Mouse (Mus musculus): ENCODE measurements around the gene Gorasp1. TPM values are rescaled to one million over a fixed set of nuclear protein-coding genes. Genes with fewer than 3 reads are reported as not detected.

The Gorasp1 gene
- total RNA-seq (2021) = 10 to 100 TPM; 37.1 to 38.2 TPM
- long read RNA-seq, experiment 1, transcript Gorasp1-201 (9 exons, 3,906 nt) = major isoform, 57 of 71 reads
- long read RNA-seq, experiment 1, partial matches to known transcripts = 8 of 71 reads
- long read RNA-seq, experiment 1, other reads (novel, unspliced or antisense) = 6 of 71 reads
- long read RNA-seq, experiment 2, transcript Gorasp1-201 (9 exons, 3,906 nt) = major isoform, 33 of 40 reads
- long read RNA-seq, experiment 2, partial matches to known transcripts = 1 of 40 reads
- long read RNA-seq, experiment 2, other reads (novel, unspliced or antisense) = 6 of 40 reads

DNA sequence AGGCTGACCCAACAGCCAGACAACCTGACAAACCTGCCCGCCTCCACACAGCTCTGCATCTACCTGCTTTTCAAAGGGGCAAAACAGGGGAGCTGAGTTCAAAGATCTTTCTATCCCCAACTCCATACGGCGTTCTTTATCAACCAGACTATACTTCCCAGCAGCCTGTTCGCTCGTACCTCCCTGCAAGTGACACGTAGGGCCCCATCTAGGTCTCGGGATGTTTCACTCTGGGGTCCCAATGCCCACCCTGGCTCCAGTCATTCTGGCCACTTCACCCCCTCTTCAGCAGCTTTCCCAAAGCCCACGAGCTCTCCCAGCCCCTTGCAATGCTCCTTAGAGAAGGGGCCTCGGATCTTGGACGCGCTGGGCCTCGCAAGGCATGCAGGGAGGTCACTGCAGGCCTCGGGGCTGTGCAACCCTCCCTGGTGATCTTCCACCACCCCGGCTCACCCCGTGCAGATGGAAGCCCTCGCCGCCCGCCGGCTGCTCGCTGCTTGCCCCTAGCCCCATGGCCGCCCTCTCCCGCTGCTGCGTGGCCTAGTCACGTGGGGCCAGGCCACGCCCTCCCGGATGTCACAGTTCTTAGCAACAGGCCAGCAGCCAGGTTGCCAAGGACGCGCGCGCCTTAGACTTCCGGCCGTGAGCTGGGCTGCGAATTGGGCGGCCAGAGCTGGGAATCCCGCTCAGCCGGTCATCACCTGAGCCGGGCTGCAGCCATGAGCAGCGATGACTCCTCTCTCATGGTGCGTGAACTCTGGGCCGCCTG, at the start of gene Gorasp1, which contains the start of gene Ttc21a:
Gorasp1 (minus strand) TSS at position 561 of the 769 bp plus-strand sequence.
Ttc21a (plus strand) TSS at position 602 of the 769 bp plus-strand sequence.
- DNase-seq (ENCODE audit: low spot score in 2 of 2) = peak; percentile 93 to 94

DNA sequence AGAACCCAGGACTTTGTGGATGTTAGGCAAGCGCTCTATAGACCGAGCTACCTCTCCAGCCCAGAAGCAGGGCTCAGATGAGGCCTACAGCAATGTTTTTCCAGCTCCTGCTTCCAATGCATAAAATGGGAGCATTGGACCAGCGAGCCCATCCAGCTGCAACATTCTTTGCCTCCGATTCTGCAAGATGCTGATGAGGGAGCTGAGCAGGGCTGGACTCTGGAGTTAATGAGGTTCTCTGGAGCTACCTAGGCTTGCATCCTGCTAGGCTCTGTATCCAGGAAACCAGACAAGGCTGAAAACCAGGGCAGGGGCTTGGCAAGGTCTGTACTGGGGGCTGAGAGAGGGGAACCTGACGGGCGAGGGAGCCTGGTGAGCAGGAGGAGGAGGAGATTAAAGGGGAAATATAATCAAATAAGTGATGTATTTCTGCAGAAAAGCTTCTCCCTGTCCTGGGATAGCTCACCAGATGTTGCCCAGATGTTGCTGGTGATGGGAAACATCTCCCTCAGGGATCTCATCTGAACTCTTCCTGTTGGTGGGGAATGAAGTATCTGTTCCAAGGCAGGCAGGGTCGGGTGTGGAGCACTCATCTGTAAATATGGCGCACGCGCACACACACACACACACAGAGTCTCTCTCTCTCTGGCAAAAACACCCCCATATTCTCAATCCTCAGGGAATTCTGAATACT, 48.7 kb upstream of the Gorasp1 start:
- no peak for DNase-seq (ENCODE audit: low spot score in 2 of 2)

DNA sequence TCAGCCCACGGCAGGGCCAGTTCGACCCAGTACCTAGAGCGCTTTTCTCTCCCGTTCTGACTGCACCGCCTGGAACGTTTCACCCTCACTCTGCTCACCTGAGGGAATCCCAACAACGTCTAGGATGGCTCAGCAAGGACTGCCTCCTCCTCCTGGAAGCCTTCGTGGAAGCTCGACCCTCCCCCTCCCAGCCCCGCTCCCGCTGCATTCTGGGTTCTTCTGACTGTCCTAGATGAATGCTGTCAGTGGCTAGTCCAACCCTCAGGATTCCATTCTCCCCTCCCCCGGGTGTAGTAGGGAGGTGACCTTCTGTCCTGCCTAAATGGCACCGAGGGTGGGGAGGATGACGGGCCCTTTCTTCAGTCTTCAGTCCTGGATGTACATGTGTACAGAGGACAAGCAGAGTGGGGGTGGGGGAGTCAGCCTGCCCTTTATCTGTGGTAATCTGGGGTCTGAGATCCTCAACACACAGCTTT, 47.2 kb upstream of the Gorasp1 start, which contains the start of gene Csrnp1:
Csrnp1 (minus strand) TSS at position 123 of the 476 bp plus-strand sequence.
- no peak for DNase-seq (ENCODE audit: low spot score in 2 of 2)

DNA sequence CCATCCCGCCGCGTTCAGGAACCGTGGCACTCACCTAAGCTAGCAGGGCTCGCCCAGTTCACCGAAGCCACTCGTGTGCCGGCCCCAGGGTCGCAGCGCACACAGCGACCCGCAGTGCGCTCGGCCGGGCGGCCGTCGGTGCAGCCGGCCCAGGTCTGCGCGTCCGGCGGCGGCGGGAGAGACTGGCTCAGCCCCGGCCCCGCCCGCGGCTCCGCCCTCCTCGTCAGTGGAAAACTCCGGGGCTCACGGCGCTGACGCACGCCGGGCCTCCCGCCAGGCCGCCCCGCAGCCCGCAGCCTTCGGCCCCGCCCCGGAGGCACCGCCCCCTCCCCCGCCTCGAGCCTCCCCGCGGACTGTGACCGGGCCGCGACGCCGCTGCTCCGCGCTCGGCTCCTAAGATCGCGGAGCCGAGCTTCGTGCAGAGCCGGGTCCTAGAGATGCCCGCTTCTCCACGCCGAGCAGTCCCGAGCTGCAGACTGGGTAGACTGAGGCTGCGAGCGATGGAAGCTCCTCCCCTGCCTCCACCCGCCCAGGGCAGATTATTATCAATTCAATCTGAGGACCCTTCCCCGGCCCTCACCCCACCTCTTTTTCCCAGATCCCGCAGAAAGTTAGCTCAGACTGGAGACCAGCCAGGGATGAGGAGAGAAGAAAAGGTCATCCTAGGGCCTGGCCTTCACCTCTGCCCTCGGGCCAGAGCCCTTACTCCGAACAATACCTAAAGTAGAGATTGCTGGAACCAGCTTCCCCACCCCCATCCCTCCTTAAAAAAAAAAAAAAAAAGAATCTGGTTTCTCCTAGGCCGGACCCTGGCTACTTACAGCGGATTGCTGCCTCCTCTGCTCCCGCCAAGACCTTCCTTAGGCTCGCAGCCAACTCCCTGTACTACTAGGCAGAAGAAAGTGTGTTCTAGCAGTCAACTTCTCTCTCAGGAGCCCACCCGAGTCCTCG, 46.5 kb upstream of the Gorasp1 start:
- DNase-seq (ENCODE audit: low spot score in 2 of 2) = peak; percentile 87 to 93

DNA sequence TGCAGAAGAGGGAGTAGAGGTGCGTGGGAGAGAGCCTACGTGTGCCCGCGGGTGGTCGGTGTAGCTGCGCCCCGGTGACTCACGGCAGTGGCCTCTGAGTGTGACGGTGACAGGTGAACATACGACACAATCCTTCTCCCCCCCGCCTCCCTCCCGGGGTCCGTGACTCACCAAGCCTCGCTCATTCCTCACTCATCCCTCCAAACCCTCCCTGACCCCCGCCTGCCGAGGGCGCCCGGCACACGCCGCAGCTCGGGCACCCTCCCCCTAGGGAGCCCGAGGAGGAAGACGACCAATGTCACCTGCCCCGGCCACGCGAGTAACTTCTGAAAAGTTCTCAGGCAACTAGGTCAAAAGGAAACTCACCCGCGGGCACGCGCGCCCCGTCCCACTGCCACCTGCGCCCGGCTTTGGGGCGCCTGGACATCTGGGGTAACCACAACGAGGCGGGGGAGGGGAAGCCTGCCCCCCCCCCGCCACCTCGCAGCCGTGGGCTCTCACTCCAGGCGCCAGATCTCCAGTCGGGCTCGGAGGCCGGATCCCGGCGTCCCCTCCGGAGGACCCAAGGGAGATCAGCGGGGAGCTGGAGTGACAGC, 45.7 kb upstream of the Gorasp1 start:
- no peak for DNase-seq (ENCODE audit: low spot score in 2 of 2)

DNA sequence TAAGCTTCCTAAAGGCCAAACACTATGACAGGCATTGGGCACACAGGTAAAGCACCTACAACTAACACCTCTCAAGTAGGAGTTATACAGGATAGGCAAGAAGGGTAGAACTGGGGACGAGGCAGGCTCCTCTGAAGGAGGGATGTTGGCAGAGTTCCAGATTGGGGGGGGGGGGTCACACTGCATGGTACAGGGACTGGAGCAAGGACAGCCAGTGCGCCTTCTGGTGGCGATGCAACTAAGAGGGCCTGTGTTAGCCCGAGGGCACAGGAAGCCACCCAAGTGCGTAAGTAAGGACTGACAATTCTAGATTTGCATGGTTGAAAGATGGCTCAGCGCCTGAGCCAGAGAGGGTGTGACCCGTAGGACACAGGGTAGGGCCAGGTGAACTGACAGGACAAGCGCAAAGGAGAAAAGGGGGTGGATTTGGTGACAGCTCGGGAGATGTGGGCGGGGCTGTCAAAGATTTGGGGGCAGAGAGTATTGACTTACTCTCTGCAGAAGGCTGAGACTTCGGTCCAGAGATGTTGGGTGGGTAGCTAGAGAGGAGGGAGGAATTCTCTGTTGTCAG, 45.0 kb upstream of the Gorasp1 start:
- no peak for DNase-seq (ENCODE audit: low spot score in 2 of 2)

DNA sequence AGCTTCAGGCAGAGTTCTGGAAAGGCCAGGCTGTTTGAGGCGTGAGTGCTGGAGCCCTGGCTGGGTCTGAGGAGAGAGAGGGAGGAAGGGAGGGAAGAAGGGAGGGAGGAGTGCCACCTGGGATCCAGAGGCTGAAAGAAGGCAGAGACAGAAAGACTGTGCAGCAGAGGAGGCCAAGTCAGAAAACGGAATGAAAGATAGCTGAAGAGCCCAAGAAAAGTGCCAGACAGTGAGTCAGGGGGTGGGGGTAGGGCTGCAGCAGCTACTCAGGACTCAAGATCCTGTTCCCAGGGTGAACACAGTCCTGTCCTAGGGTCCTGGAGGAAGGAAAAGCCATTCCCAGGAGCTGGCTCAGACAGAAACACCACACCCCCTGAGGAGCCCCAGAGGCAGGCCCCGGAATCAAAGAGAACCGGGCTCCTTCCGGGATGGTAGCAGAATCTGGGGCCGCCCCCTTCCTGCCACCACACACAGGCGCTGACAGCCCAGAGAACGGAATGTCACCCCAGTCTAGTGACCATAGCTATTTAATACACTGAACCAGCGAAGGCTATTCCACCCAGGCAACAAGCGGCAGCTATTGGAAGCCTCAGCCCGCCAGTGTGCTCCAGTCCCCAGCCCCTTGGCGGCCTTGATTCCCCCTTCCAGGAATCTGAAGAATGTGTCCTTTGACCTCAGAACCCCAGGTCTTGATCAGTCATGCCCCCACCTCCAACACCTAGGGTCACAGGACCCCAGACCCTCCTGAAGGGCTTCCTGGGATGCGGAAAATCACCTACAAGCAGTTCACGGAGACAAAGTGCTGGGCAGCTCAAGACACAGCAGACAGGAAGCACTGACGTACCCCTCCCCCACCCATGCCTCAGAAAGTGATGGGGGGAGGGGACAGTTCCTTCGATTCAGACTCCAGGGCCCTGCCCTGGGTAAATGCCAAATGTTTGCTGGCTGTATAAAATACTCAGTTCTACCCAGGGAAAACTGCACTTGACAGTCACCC, 44.1 kb upstream of the Gorasp1 start:
- peak in 1 of 2 experiments; percentile 67 for DNase-seq (ENCODE audit: low spot score in 2 of 2)

DNA sequence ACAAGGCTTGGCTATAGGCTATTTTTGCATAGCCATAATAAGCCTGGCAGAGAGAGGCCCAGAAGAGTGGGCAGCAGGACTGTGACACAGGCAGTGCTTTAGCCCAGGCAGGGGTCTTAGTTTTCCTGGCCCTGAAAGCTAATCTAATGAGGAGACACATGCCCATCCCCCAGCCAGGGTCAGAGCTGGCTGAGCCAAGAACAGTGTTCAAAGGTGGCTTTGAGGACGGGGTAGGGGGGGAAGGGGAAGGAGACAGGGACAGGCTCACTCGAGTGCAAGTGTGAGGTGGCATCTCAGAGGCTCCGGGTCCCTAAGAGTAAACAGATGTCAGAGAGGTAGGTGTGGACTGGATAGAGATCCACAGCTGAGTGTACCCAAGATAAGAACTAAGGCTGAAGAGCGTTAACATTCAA, 43.4 kb upstream of the Gorasp1 start:
- no peak for DNase-seq (ENCODE audit: low spot score in 2 of 2)

DNA sequence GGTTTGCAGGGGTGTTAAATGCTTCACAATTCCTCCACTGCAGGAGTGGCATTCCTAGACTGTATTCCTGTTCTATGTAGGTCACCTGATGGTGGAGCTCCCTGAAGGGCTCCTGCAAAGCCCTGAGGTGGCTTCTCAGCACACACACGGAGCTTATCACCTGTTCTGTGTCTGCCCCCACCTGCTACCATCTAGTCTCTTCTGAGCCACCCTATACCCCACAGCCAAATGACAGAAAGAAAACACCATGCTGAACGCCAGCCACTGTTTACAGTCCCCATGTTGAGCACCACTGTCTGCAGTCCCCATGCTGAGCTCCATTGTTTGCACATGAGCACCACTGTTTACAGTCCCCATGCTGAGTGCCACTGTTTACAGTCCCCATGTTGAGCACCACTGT, 42.4 kb upstream of the Gorasp1 start:
- DNase-seq (ENCODE audit: low spot score in 2 of 2) = no peak

DNA sequence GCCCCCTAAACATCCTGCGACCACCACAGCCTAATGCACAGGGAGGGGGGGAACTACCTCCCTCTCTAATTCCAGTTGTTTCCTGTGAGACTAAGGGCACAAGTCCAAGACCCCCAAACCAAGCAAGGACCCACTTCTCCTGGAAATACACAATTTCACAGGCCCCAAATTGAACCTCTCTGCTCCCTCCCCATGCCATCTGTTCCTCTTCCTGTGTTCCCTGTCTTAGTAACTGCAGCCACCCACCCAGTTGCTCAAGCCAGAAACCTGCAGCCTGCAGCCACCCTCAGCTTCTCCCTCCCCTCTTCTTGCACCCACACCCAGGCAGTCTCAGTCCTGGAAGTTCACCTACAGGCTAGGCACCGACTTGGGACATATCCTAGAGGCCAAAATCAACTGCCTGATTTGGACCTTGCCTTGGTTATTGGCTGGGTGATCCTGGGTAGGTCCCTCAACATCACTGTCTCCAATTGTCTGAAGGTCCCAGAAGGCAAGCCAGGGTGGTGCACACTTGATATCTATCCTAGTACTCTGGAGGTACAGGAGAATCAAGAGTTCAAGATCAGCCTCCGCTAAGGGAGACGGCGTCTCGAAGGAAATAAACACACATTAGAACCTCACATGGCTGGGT, 41.6 kb upstream of the Gorasp1 start:
- peak; percentile 65 to 80 for DNase-seq (ENCODE audit: low spot score in 2 of 2)

DNA sequence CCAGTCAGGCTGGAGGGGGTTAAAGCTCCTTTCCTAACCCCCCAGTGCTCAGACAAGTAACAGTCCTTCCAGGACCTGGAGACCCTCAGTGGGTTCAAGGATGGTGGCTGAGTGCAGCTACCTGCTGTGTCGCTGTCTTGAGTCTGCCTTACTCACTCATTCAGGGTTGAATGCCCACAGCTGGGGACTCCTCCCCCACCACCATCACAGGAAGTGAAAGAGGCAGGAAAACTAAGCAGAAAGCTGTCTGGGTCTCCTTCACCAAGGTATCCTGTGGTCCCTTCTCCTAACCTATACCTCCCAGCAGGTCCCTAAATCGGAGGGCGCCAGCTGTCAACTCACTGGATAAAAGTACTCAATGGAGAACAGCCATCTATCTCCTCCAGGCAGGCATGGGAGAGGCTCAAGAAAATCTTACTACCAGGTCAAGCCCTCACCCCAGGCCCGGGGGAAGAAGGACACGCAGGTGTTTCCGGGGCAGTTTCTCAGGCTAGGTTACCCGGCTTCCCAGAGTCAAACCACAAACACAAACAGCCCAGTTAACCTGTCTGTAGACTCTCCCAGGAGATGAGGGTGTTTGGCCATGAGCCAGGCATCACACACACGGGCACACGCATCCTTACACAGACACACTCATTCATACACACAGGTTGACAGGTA, 40.9 kb upstream of the Gorasp1 start:
- DNase-seq (ENCODE audit: low spot score in 2 of 2) = no peak

DNA sequence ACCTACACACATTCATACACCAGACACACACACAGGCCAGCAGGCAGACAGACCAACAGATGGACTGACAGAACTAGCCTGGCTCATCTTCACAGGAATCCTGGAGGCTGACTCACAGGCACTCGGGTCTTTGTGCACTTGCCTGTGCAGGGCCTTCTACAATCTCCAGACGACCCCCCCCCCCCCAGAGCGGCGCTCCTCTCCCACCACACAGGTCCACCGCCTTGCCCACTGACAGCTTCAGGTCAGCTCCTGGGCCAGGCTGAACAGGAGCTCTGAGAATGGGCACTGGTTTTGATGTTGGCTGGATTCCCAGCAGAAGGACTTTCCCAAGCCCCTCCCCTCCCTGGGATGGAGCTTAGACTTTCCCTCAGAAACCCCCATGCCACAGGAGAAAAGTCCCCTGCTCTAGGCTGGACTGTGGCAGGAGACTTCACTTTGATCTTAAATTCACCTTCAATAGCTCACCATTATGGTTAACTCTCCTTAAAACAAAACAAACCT, 40.2 kb upstream of the Gorasp1 start:
- no peak for DNase-seq (ENCODE audit: low spot score in 2 of 2)

DNA sequence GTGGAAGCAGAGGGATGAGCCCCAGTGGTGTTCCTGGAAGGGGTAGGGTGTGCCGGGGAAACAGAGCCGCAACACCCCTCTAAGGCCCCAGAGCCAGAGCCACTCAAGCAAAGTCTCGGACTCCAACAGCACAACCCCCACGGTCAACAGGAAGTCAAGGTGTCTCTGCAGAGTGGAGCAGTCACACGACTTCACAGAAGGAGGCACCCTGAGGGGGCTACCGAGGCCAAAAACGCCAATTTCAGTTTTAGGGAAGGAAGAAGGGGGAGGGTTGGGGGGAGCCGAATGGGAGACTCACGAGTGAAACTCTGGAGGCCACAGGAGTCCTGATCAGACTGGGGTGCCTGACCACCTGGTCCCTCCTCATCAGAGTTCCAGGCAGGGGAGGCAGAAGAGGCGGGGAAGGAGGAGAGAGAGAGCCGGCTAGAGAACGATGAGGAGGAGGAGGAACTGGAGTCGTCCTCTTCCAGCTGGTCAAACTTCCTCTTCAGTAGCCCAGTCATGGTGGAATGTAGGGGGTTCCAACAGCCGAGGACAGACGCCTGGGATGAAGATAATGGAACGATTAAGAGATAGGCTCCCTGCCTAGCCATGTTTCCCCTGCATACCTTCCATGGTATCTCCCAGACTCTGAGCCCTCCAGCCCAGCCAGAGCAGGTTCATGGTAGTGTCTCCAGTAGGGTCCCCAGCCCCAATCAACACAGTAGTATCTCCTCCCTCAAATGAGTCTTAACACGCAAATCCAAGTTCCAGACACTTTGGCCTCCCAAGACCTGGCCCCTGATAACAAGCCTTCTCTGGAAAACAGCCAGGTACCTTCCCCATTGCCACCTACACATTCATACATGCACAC, 39.6 kb upstream of the Gorasp1 start:
- DNase-seq (ENCODE audit: low spot score in 2 of 2) = no peak

DNA sequence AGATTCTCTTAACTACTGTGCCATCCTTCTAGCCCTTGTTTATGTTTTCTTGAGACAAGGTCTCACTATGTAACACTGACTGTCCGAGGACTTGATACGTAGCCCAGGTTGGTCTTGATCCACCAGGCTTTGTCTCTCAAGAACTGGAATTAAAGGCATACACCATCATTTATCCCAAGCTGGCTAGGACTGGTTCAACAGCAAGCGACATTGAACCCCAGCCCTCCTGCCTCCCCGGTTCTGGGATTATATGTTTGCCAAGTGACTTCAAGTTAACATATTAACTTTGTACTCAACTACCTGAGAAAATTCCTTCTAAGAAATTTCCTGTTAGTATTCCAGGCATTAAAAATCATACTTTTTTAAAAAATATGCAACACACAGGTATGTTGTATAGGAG, 37.9 kb upstream of the Gorasp1 start:
- DNase-seq (ENCODE audit: low spot score in 2 of 2) = no peak

DNA sequence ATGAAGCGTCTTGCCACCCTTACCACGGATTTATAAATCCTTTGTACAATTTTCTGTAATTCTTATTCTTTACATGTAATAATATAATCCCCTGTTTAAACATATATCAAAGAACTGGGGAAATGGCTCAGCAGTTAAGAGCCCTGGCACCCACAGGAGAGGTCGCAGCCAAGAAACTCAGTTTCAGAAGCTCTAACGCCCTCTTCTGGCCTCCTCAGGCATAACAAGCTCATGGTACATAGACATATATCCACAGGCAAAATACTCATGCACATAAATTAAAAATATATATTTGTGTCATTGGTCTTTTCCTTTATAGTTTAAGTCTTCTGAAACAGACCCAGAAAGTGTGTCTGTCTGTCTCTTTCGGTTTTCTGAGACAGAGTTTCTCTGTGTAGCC, 37.2 kb upstream of the Gorasp1 start:
- no peak for DNase-seq (ENCODE audit: low spot score in 2 of 2)

DNA sequence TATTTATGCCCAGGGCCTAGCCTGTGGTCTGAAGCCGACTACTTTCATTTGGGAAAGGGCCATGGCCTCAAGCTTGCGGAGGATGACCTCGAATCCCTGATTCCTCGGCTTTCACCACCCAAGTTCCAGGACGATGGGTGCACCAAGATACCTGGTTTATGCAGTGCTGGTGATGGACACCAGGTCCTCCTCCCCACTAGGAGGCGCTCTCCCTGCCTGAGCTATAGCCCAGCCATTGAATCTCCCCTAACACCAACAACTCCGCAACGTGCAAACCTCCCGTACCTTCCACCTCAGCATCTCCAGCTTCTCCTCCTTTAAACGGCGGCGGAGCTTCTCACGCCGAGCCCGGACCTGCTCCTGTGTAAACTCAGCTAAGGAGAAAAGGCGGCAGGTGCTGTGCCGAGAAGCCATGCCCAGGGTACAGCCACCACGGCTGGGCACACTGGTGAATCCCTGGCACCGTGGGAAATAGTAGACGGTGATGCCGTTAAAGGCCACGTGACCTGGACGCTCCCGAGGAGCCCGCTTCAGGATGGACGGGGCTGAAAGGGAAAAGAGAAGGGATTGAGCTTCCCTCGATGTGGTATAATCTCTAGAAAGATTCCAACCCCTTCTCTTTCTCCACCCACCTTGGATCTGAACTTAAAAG, 36.6 kb upstream of the Gorasp1 start:
- no peak for DNase-seq (ENCODE audit: low spot score in 2 of 2)
